Mouse (Mus musculus) heart, embryonic 15.5 days (tissue): ENCODE data around the gene Col27a1. TPM values are rescaled to one million over a fixed set of nuclear protein-coding genes. Genes with fewer than 3 reads are reported as not detected.

Experiments
- ATAC-seq: fragments of 200-750 bp; cut with Nextera tagmentation; replicated peaks from 2 replicates; pipeline ENCODE4 v1.8.0; 2017; ENCODE audit warnings: low read depth, moderate TSS enrichment; ENCODE audit not compliant: insufficient number of reproducible peaks, insufficient read depth, low FRiP score
- H3K27ac ChIP-seq: fragments of 300-500 bp; sonication (generic); 2 replicates; pipeline ENCODE4 v1.5.1; 2015; ENCODE audit warnings: mild to moderate bottlenecking, inconsistent platforms
- H3K27me3 ChIP-seq: fragments of 300-500 bp; sonication (generic); 2 replicates; pipeline ENCODE4 v1.6.1; 2015; ENCODE audit warnings: inconsistent platforms
- H3K36me3 ChIP-seq: fragments of 300-500 bp; sonication (generic); 2 replicates; pipeline ENCODE4 v1.6.1; 2015; ENCODE audit warnings: mild to moderate bottlenecking, inconsistent platforms
- H3K4me1 ChIP-seq: fragments of 300-500 bp; sonication (generic); replicated peaks from 2 replicates; pipeline ENCODE4 v1.6.1; 2015; ENCODE audit warnings: inconsistent platforms
- H3K4me2 ChIP-seq: fragments of 300-500 bp; sonication (generic); 2 replicates; pipeline ENCODE4 v1.6.1; 2015; ENCODE audit warnings: inconsistent platforms, mild to moderate bottlenecking, moderate library complexity
- H3K4me3 ChIP-seq: fragments of 300-500 bp; sonication (generic); 2 replicates; pipeline ENCODE4 v1.5.1; 2015; ENCODE audit warnings: mild to moderate bottlenecking, inconsistent platforms
- H3K9ac ChIP-seq: fragments of 300-500 bp; sonication (generic); 2 replicates; pipeline ENCODE4 v1.6.1; 2015; ENCODE audit warnings: mild to moderate bottlenecking, inconsistent platforms
- H3K9me3 ChIP-seq: fragments of 300-500 bp; sonication (generic); replicated peaks from 2 replicates; pipeline ENCODE4 v1.6.1; 2016; ENCODE audit warnings: inconsistent platforms
- WGBS: fragments of 180-500 bp; shearing (Covaris S2); methylation state at CpG from one replicate; pipeline ENCODE4 v1.1.7; 2015; ENCODE audit warnings: mixed read lengths; 5-methylcytosine and 5-hydroxymethylcytosine counted together
- polyA plus RNA-seq: library from polyadenylated mRNA; unstranded; fragments of >200 nt; fragmentation: Nextera tagmentation; extraction: Ambion mirVana; gene quantifications from 2 replicates; pipeline ENCODE4 v1.2.1, GENCODE M21; 2015

The Col27a1 gene
- polyA plus RNA-seq, 1 experiment from 2014 or later: 4.4 TPM

DNA sequence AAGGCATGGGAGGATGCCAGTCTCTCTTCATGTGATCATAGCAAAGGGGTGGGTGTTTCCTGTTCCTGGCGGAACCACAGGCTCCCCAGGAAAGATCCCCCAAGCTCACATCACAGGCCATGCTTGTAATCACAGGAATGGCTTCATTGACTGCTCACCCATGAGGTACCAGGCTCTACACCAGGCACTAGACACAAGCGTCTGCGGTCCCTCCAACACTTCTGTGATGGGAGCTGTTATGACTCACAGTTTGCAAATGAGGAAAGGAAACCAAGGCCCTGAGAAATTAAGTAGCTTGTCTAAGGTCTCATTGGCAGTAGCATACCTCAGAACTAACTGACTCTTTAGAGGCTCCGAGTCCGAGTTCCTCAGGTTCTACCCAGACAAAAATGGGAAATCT, 74.7 kb downstream of the Col27a1 start:
- WGBS: 85% methylated on average over 5 of the region's 5 CpGs
- Histone ChIP-seq H3K9me3 (no peaks in the 10 kb centered on the region), H3K27ac (no peak overlapping the region), H3K4me3 (no peak overlapping the region), H3K4me2 (no peak overlapping the region), H3K27me3 (no peaks in the 10 kb centered on the region), H3K4me1 (peaks cover 20% of the 10 kb centered on the region), H3K9ac (no peak overlapping the region), H3K36me3 (peaks cover 4% of the 10 kb centered on the region; the same call in 1 of the 2 replicates)
- ATAC-seq: no peak

DNA sequence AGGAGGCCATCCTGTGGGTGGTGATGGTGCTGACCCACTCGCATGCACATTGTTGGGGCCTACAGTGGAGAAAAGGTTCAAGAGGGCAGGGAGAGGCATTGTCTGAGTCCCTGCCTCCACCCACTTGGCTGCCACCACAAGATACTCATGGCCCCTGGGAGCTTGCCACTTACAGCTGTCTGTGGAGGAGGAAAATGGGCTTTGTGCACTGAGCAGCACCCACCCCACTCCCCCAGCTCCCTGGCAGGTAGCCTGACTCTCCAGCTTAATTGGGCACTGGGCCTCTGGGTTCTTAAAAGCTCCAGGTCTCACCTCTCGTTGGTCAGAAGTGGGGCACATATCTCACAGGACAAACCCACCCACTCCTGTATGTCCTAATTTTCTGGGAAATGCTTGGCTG, 76.3 kb downstream of the Col27a1 start:
- H3K36me3 ChIP-seq: no peaks in the 10 kb centered on the region
- WGBS: 50% methylated on average over 2 of the region's 2 CpGs
- no peak for ATAC-seq
- no peak overlapping the region for H3K9ac ChIP-seq
- H3K9me3 ChIP-seq: no peaks in the 10 kb centered on the region
- H3K4me1 ChIP-seq: peaks cover 20% of the 10 kb centered on the region
- no peak overlapping the region for H3K4me2 ChIP-seq
- no peak overlapping the region for H3K4me3 ChIP-seq
- H3K27me3 ChIP-seq: no peaks in the 10 kb centered on the region
- H3K27ac ChIP-seq: peak overlapping the region; percentile 69

DNA sequence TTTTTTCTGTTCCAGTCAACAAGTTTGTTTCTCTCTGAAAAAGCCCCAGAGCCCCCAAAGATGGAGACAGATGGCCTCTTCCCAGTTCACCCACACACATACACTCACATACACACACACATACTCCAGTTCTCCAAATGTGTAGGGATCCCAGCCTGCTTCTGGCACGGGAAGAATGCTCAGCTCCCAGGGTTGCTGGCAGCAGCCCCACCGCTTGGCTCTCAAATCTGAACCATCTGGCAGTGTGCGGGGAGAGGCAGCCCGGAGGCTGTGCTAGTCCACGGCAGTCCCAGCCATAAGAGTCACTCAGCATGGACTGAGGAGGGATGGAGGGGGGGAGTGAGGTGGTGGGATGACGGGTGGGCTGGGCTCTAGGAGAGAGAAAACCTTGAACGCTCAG, 77.3 kb downstream of the Col27a1 start:
- no peaks in the 10 kb centered on the region for H3K9me3 ChIP-seq
- WGBS: 23% methylated on average over 7 of the region's 7 CpGs
- H3K4me2 ChIP-seq: no peak overlapping the region
- no peak overlapping the region for H3K4me3 ChIP-seq
- no peaks in the 10 kb centered on the region for H3K27me3 ChIP-seq
- peak; percentile 80 for ATAC-seq
- no peak overlapping the region for H3K9ac ChIP-seq
- no peaks in the 10 kb centered on the region for H3K36me3 ChIP-seq
- H3K4me1 ChIP-seq: peaks cover 24% of the 10 kb centered on the region
- peak overlapping the region; percentile 69 for H3K27ac ChIP-seq

DNA sequence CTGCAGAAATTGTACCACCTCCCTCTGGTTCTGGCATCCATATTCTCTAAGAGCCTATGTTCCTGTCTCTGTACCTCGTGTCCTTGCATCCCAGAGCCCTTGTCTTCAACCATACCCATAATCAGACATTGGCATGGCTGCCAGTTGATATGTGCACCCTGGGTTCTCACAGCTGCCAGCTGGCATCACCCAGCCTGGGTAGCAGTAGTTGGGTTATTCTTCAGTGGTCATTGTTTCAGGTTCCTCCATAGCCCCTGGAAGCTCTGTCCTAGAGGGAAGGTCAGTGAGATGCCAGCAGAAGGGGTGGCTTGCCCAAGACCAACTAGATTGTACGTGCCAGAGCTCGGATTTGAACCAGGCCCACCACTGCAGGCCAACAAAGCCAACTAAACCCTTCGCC, 77.9 kb downstream of the Col27a1 start:
- Histone ChIP-seq H3K4me3 (no peak overlapping the region), H3K36me3 (no peaks in the 10 kb centered on the region), H3K4me1 (peaks cover 24% of the 10 kb centered on the region), H3K27me3 (no peaks in the 10 kb centered on the region), H3K9ac (no peak overlapping the region), H3K9me3 (no peaks in the 10 kb centered on the region), H3K4me2 (no peak overlapping the region), H3K27ac (peak overlapping the region; percentile 69)
- no peak for ATAC-seq
- 82% methylated on average over 4 of the region's 4 CpGs for WGBS

DNA sequence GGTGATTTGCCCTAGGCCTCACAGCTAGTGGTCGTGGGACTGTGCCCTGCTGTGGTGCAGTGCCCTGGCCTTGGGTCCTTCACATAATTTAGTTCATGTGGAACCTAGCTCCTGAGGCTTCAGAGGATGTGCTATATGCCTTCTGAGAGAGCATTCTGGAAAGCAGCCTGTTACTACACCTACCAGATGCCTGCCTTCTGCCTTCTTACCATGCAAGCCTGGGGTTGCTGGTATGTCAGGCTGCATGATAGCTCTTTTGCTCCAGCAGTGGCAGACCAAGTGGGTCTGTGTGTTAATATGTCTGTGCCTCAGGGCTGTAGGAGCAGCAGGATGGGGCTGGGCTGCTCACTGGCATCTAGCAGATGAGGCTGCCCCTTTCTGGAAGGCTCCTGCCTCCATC, 81.8 kb downstream of the Col27a1 start:
- no peak overlapping the region for H3K27ac ChIP-seq
- no peak for ATAC-seq
- H3K9ac ChIP-seq: no peak overlapping the region
- no peak overlapping the region for H3K4me2 ChIP-seq
- no peaks in the 10 kb centered on the region for H3K27me3 ChIP-seq
- H3K36me3 ChIP-seq: no peaks in the 10 kb centered on the region
- peaks cover 15% of the 10 kb centered on the region for H3K4me1 ChIP-seq
- no peaks in the 10 kb centered on the region for H3K9me3 ChIP-seq
- no peak overlapping the region for H3K4me3 ChIP-seq
- 84% methylated on average over 1 of the region's 1 CpGs for WGBS

DNA sequence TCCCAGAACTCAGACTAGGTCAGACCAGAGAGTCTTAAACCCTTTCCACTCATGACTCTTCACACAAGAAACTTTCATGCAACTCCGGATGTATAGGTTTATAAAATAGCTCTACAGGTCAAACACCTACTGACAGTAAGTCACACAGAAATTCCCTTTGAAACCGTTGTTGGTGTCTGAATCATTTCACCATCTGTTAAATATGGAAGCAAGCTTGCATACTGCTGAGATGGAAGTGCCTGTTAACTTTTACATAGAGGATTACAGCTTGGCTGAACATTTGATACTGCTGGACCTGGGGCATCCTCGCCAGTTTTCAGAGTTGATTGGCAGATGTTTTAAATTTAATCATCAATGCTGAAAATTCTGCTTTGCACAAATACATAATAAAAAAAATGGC, 82.5 kb downstream of the Col27a1 start:
- H3K9me3 ChIP-seq: no peaks in the 10 kb centered on the region
- H3K9ac ChIP-seq: no peak overlapping the region
- peaks cover 9% of the 10 kb centered on the region for H3K4me1 ChIP-seq
- no peak overlapping the region for H3K4me2 ChIP-seq
- no peak for ATAC-seq
- H3K27ac ChIP-seq: no peak overlapping the region
- H3K4me3 ChIP-seq: no peak overlapping the region
- 62% methylated on average over 3 of the region's 3 CpGs for WGBS
- H3K36me3 ChIP-seq: no peaks in the 10 kb centered on the region
- H3K27me3 ChIP-seq: no peaks in the 10 kb centered on the region

DNA sequence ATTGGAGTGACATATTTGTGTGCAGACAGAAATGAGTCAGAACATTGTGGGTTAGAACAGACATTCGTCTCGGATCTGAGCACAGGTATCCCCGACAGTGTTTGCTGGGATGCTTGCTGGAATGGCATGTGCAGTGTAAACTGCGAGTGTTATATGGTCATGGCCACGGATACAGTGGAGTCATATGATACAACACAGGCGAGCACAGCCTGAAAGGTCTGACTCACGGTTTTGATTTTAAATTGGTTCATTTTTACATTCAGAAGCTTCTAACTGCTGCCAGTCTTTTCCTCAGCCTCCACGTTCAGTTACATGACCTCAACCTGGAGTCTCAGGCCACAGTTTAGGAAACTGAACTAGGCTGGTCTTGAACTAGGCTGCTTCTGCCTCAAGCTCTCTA, 83.1 kb downstream of the Col27a1 start:
- ATAC-seq: no peak
- Histone ChIP-seq H3K27ac (no peak overlapping the region), H3K4me3 (no peak overlapping the region), H3K36me3 (no peaks in the 10 kb centered on the region), H3K27me3 (no peaks in the 10 kb centered on the region), H3K4me2 (no peak overlapping the region), H3K9ac (no peak overlapping the region), H3K9me3 (no peaks in the 10 kb centered on the region), H3K4me1 (peaks cover 4% of the 10 kb centered on the region; the same call in 1 of the 2 replicates)
- 75% methylated on average over 8 of the region's 8 CpGs for WGBS

DNA sequence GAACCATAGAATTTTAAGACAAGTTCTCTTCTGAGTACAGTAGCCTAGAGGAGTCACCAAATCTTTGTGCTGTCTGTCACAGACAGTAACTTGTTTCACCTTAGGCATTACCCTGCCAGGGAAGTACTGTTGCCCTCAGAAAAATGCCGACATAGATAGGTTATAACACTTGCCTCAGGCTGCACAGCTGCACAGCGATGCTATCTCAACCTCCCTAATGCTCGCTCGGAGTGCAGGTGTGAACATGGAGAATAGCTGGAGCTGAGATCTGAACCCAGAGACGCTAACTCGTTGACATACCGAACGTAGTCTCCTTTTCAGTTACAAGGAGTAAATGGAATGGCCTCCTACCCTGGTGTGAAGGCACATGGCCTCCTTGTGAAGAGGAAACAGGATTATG, 84.4 kb downstream of the Col27a1 start:
- H3K4me3 ChIP-seq: no peak overlapping the region
- WGBS: 78% methylated on average over 8 of the region's 8 CpGs
- no peaks in the 10 kb centered on the region for H3K27me3 ChIP-seq
- no peak overlapping the region for H3K4me2 ChIP-seq
- ATAC-seq: no peak
- no peaks in the 10 kb centered on the region for H3K36me3 ChIP-seq
- no peaks in the 10 kb centered on the region for H3K9me3 ChIP-seq
- peaks cover 4% of the 10 kb centered on the region; the same call in 1 of the 2 replicates for H3K4me1 ChIP-seq
- no peak overlapping the region for H3K27ac ChIP-seq
- no peak overlapping the region for H3K9ac ChIP-seq

DNA sequence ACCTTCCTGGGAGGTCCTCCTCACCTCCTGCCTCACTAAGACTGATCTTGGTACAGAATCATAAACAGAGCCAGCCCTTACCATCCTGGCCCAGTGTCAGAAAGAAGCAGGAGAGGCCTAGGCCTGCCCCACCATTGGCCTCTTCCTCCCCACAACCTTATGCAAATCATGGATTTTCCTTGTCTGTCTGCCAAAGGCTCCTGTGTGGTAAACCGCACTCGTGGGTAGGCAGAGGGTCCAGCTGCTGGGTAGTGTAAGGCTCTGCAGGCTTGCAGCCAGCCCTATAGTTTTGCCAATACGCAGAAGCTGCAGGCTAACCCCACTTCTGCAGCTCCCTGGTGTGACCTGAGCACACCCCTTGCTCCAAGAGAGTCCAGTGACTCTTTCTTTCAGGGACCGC, 88.8 kb downstream of the Col27a1 start:
- Histone ChIP-seq H3K4me3 (no peak overlapping the region), H3K36me3 (no peaks in the 10 kb centered on the region), H3K9ac (no peak overlapping the region), H3K27me3 (peaks cover 9% of the 10 kb centered on the region; the same call in 1 of the 2 replicates), H3K4me1 (no peaks in the 10 kb centered on the region; the same call in 1 of the 2 replicates), H3K27ac (no peak overlapping the region), H3K4me2 (no peak overlapping the region), H3K9me3 (no peaks in the 10 kb centered on the region)
- ATAC-seq: no peak
- WGBS: 60% methylated on average over 4 of the region's 4 CpGs

DNA sequence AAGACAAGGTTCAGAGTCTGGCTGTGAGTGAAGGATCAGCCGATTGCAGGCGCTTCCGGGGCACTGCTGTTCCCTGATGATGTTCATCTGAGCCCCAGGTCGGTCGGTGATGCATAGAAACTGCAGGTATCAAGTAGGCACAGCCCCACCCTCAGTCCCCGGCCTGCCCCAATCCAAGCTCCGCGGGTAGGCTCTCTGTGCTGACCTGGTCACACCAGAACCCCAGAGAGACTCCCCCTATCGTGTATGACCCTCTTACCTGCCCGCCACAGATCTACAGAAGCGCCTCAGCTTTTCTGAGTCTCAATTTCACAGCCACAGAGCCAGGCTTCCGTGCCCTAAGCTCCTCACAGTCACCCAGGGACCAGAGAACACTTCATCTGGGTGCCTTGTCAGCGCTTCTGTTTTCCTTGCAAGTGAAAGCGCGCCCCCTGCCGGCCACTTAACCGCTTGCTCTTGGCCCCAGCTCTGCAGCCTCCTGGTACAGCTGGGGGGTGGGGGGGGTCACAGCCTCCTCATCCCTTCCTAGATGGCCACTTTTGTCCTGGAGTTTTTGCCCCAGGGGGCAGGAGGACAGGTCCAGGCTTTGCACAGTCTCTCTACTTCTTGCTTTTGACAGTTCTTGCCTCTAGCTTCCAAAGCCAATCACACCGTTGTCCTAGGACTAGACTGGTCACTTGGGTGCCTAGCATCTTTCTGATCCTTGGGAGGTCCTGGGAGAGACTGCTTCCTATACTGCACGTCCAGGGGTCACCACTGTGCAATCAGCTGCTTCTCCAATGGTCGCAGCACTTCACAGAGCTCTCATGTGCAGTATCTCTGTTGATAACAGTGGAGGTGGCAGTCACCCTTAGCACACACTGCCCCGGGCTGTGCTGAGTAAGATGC, 93.6 kb downstream of the Col27a1 start:
- WGBS: 28% methylated on average over 21 of the region's 21 CpGs
- Histone ChIP-seq H3K27me3 (peaks cover 13% of the 10 kb centered on the region; the same call in 1 of the 2 replicates), H3K9ac (no peak overlapping the region), H3K9me3 (no peaks in the 10 kb centered on the region), H3K4me2 (no peak overlapping the region), H3K36me3 (no peaks in the 10 kb centered on the region), H3K4me3 (no peak overlapping the region), H3K27ac (no peak overlapping the region), H3K4me1 (peaks cover 14% of the 10 kb centered on the region)
- ATAC-seq: no peak

DNA sequence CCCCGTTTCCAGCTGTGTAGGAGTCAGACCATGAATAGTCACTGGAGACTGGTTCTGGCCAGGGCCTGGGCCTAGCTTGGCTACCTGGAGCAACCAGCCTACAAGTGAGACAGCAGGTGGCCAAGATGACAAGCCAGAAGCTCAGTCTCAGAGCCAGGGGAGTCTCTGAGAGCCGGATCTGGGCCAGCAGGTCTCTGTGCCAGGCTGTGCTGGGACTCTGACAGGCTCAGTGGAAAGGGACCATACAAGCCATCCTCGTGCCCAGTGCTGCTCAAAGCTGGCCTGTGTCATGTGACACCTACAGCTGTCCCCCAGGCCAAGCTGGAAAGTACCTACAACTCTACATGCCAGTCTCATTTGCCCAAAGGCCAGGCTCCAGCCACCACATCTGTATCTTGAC, 94.5 kb downstream of the Col27a1 start:
- ATAC-seq: no peak
- Histone ChIP-seq H3K4me1 (peaks cover 14% of the 10 kb centered on the region), H3K4me2 (no peak overlapping the region), H3K36me3 (no peaks in the 10 kb centered on the region), H3K4me3 (no peak overlapping the region), H3K9ac (no peak overlapping the region), H3K27me3 (peaks cover 13% of the 10 kb centered on the region; the same call in 1 of the 2 replicates), H3K9me3 (no peaks in the 10 kb centered on the region), H3K27ac (no peak overlapping the region)
- 70% methylated on average over 3 of the region's 3 CpGs for WGBS
